ENCODE assay signal across 9 mouse cellular contexts in genomic region chr1:19178742-19179397, GRCm38 (mm10). TPM values are rescaled to one million over a fixed set of nuclear protein-coding genes. Genes with fewer than 3 reads are reported as not detected.
DNase-seq lines count a peak whose midpoint lies in the region; ATAC-seq lines count a peak whose summit lies in the region.
"Had no signal": no experiment of that assay in that cellular context is flagged by ENCODE, and none has a peak within 500 bp of the region (broad histone marks: within the 10 kb centered on the region; RNA-seq: fewer than 3 reads in every experiment).

No protein-coding gene starts in this region.

- H3K27me3 ChIP-seq in forebrain, embryonic 13.5 days, result no peaks in the 10 kb centered on the region
- H3K27me3 ChIP-seq in forebrain, embryonic 10.5 days (ENCODE audit: poor library complexity, severe bottlenecking), result no peaks in the 10 kb centered on the region

- H3K4me3 ChIP-seq in forebrain, embryonic 13.5 days, result no peak overlapping the region
- H3K4me3 ChIP-seq in forebrain, embryonic 10.5 days, result no peak overlapping the region
- H3K4me3 ChIP-seq: myocyte had no signal

- H3K9me3 ChIP-seq in forebrain, embryonic 13.5 days (replicated peaks), result no peaks in the 10 kb centered on the region
- H3K9me3 ChIP-seq in forebrain, embryonic 10.5 days, result no peaks in the 10 kb centered on the region

- no peak overlapping the region for H3K9ac ChIP-seq in forebrain, embryonic 13.5 days

- no peaks in the 10 kb centered on the region for H3K4me1 ChIP-seq in forebrain, embryonic 13.5 days
- H3K4me1 ChIP-seq in forebrain, embryonic 10.5 days, result no peaks in the 10 kb centered on the region

- H3K27ac ChIP-seq in forebrain, embryonic 13.5 days, result no peak overlapping the region
- no peak overlapping the region for H3K27ac ChIP-seq in forebrain, embryonic 10.5 days

- ATAC-seq in forebrain, embryonic 13.5 days, result peak; percentile 70; the same call in 1 of the 2 replicates
- ATAC-seq in activated CD4-positive, CD25-positive, alpha-beta regulatory T cell, adult 4 months, result no peak

- intact Hi-C loops in gastrocnemius, postnatal 14 days (cut with DNase I; ENCODE audit: low total_unique reads), result no loop called here

- H3K36me3 ChIP-seq in forebrain, embryonic 13.5 days (ENCODE audit: poor library complexity, severe bottlenecking), result no peaks in the 10 kb centered on the region
- no peaks in the 10 kb centered on the region for H3K36me3 ChIP-seq in forebrain, embryonic 10.5 days (replicated peaks)

- no peak for DNase-seq in forebrain, embryonic 10.5 days (ENCODE audit: extremely low spot score, low spot score)
- DNase-seq in lung, postnatal 14 days, result peak; percentile 0
- DNase-seq in lung, postnatal 4 days, result no peak
- peak; percentile 12 for DNase-seq in cerebellum, adult 8-10 months
- peak; percentile 8 to 29 for DNase-seq in layer of hippocampus, postnatal 10 days (ENCODE audit: low spot score in 2 of 2)
- DNase-seq in gastrocnemius, postnatal 14 days, result no peak

- H3K4me2 ChIP-seq in forebrain, embryonic 13.5 days, result no peak overlapping the region

- whole genome bisulfite sequencing in forebrain, embryonic 13.5 days, result 4% methylated on average over 4 of the region's 4 CpGs
- 12% methylated on average over 4 of the region's 4 CpGs for WGBS in forebrain, embryonic 10.5 days

RNA-seq across cellular contexts. Expression of gene Tfap2b, which starts 29.8 kb away (rescaled TPM):
- 3.2 and 4.3 TPM in 2 replicates for polyA plus RNA-seq in forebrain, embryonic 13.5 days (2015; fragmentation: Nextera tagmentation; extraction: Ambion mirVana)
- 29.8 and 32.2 TPM in 2 replicates for polyA plus RNA-seq in forebrain, embryonic 10.5 days (2016; fragmentation: Nextera tagmentation; extraction: Ambion mirVana)
- total RNA-seq in layer of hippocampus, postnatal 10 days (2021), result under 1 TPM; 0.11 to 0.50 TPM
- not detected for polyA plus RNA-seq in activated CD4-positive, CD25-positive, alpha-beta regulatory T cell, adult 4 months (2017; shearing (Covaris generic))
- total RNA-seq in gastrocnemius, postnatal 14 days (2021), result not detected
- polyA plus RNA-seq: myocyte had no signal

Comparison
In these comparisons a context has a peak if more than half of its experiments do, and no peak if none do; other contexts are left out.
1. DNase-seq: peak in lung, postnatal 14 days (single experiment), cerebellum, adult 8-10 months (single experiment) and layer of hippocampus, postnatal 10 days (2 of 2); none in forebrain, embryonic 10.5 days (single experiment), lung, postnatal 4 days (0 of 2) and gastrocnemius, postnatal 14 days (single experiment).